Mouse (Mus musculus) liver, postnatal 0 days (tissue): Measurements from ENCODE around the gene Pno1. TPM values are rescaled to one million over a fixed set of nuclear protein-coding genes. Genes with fewer than 3 reads are reported as not detected.

Experiments
- ATAC-seq: fragments of 200-750 bp; cut with Nextera tagmentation; 2 replicates; pipeline ENCODE4 v1.8.0; 2017; ENCODE audit warnings: mild to moderate bottlenecking, moderate library complexity
- DNase-seq: peaks from one replicate; pipeline ENCODE4 v3.0.0-alpha.2; 2016
- H3K27ac ChIP-seq: fragments of 300-500 bp; sonication (generic); 2 replicates; pipeline ENCODE4 v1.5.1; 2014; ENCODE audit warnings: antibody characterized with exemption, moderate library complexity, mild to moderate bottlenecking, low read depth
- H3K27me3 ChIP-seq: fragments of 300-500 bp; sonication (generic); 2 replicates; pipeline ENCODE4 v1.6.1; 2014; ENCODE audit warnings: low read length, control low read depth, mixed read lengths; ENCODE audit not compliant: insufficient read depth
- H3K36me3 ChIP-seq: fragments of 300-500 bp; sonication (generic); replicated peaks from 2 replicates; pipeline ENCODE4 v1.6.1; 2014; ENCODE audit warnings: mild to moderate bottlenecking, control low read depth, low read length, moderate library complexity, mixed read lengths; ENCODE audit not compliant: insufficient read depth
- H3K4me1 ChIP-seq: fragments of 300-500 bp; sonication (generic); 2 replicates; pipeline ENCODE4 v1.6.1; 2014; ENCODE audit warnings: antibody characterized with exemption, mild to moderate bottlenecking, control low read depth; ENCODE audit not compliant: insufficient read depth
- H3K4me2 ChIP-seq: fragments of 300-500 bp; sonication (generic); 2 replicates; pipeline ENCODE4 v1.6.1; 2014; ENCODE audit warnings: low read depth, mild to moderate bottlenecking, low read length, moderate library complexity, mixed read lengths
- H3K4me3 ChIP-seq: fragments of 300-500 bp; sonication (generic); 2 replicates; pipeline ENCODE4 v1.5.1; 2014; ENCODE audit warnings: low read depth, low read length
- H3K9ac ChIP-seq: fragments of 300-500 bp; sonication (generic); replicated peaks from 2 replicates; pipeline ENCODE4 v1.6.1; 2014; ENCODE audit warnings: mild to moderate bottlenecking, moderate library complexity
- H3K9me3 ChIP-seq: fragments of 300-500 bp; sonication (generic); 2 replicates; pipeline ENCODE4 v1.6.1; 2016; ENCODE audit warnings: mild to moderate bottlenecking, control low read depth, low read length, mixed read lengths
- CTCF ChIP-seq: sonication (generic); IDR thresholded peaks from 2 replicates; pipeline ENCODE4 v1.5.1; 2016; ENCODE audit warnings: antibody characterized with exemption, low read depth
- EP300 ChIP-seq: IDR thresholded peaks from 2 replicates; pipeline ENCODE4 v1.6.1; 2016; ENCODE audit warnings: antibody characterized with exemption, low read depth, mild to moderate bottlenecking
- WGBS: fragments of 180-500 bp; shearing (Covaris S2); extraction: QIAGEN DNeasy Blood & Tissue Kit; methylation state at CpG from one replicate; pipeline ENCODE4 v1.1.7; 2014; ENCODE audit not compliant: insufficient replicate concordance; 5-methylcytosine and 5-hydroxymethylcytosine counted together
- polyA plus RNA-seq: library from polyadenylated mRNA; unstranded; fragments of >200 nt; fragmentation: Nextera tagmentation; extraction: Ambion mirVana; gene quantifications from 2 replicates; pipeline ENCODE4 v1.2.1, GENCODE M21; 2015

Pno1 gene
- polyA plus RNA-seq, 1 experiment from 2014 or later, result 37.1 TPM

DNA sequence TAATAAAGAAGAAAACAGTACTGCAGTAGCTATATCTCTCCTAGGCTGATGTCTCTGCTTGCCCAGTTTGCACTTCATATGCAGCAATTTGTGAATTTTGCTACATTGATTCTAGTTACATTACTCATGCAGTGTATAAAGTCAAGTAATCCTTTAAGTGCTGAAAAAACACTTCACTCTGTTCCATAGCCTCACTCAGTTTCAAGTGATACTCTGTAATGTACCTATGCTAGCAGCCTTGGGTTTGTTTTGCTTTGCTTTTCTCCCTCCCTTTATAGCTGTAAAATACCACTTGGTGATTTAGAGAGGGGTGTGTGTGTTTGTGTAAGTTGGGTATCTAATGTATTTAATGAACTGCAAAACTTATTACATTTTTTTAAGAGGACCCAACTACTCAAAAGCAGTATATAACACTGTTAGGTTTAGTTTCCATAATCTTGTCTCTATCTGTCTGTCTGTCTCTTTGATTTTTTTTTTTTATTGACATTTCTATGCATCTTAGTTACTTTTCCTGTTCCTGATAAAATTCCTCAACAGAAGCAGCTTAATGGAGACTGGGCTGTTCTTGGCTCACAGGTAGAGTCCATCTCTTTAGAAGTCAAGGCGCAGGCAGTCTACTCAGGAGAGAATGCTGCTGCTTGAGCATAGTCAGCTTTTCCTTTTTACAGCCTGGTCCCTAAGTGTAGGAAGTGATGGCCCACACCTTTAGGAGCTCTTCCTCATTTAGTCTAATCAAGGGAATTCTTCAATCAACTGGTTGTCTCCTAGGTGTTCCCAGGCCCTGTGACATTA is 40.2 kb downstream of the Pno1 start:
- TF ChIP-seq CTCF, result no peak
- no peak for TF ChIP-seq EP300
- WGBS, result 93% methylated on average over 1 of the region's 1 CpGs
- Histone ChIP-seq H3K9me3 (peaks cover 3% of the 10 kb centered on the region; the same call in 1 of the 2 replicates), H3K4me3 (no peak overlapping the region), H3K4me1 (peaks cover 37% of the 10 kb centered on the region), H3K27me3 (no peaks in the 10 kb centered on the region), H3K9ac (no peak overlapping the region), H3K36me3 (no peaks in the 10 kb centered on the region), H3K27ac (no peak overlapping the region), H3K4me2 (no peak overlapping the region)
- ATAC-seq (no peak), DNase-seq (no peak)

DNA sequence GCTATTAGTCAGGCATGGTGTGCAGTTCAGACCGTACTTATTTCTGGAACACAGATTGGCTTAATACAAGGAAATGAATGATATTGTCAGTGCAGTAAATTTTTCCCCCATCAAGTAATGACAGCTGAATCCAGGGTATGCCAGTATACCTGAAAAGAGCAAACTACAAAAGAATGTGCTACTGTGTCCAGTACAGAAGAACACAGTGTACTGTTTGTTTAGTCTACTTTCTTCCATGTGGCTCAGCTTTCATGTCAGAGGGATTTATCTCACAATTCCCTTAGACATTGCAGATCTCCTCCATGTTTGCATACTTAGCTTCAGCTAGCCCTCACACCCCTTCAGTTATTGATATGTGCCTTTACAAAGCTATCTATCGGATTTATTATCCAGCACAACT is 42.1 kb downstream of the Pno1 start:
- Histone ChIP-seq H3K27me3 (no peaks in the 10 kb centered on the region), H3K36me3 (no peaks in the 10 kb centered on the region), H3K9ac (no peak overlapping the region), H3K4me1 (peaks cover 48% of the 10 kb centered on the region), H3K27ac (peak overlapping the region; percentile 64), H3K9me3 (peaks cover 3% of the 10 kb centered on the region; the same call in 1 of the 2 replicates), H3K4me3 (no peak overlapping the region), H3K4me2 (no peak overlapping the region)
- ATAC-seq (no peak), DNase-seq (no peak)
- WGBS, result 71% methylated on average over 2 of the region's 2 CpGs
- TF ChIP-seq EP300 (no peak), CTCF (no peak)

DNA sequence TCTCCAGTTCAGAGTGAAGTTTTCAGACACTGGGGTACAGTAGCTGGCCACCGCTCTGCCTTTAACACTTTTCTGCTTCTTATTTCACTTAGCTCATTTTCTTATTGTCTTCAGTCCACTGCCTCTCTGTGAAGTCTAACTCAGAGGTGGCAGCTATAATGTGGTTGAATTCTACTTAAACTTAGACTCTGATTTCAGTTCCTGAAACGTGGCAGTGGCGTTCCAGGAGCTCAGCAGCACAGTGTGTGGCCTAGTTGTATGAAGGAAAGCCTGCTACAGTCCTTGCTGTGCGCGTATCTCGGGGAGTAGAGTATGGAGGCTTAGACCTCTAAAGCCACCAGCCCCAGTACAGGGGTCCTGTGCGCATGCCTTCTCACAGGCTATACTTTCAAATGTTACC is 44.7 kb downstream of the Pno1 start:
- peaks cover 57% of the 10 kb centered on the region for H3K4me1 ChIP-seq
- H3K4me2 ChIP-seq, result no peak overlapping the region
- TF ChIP-seq EP300 (no peak), CTCF (no peak)
- H3K9me3 ChIP-seq, result no peaks in the 10 kb centered on the region
- H3K36me3 ChIP-seq, result no peaks in the 10 kb centered on the region
- 79% methylated on average over 7 of the region's 7 CpGs for WGBS
- H3K27ac ChIP-seq, result no peak overlapping the region
- no peak overlapping the region for H3K9ac ChIP-seq
- ATAC-seq, result no peak
- no peak overlapping the region for H3K4me3 ChIP-seq
- no peak for DNase-seq
- H3K27me3 ChIP-seq, result no peaks in the 10 kb centered on the region

DNA sequence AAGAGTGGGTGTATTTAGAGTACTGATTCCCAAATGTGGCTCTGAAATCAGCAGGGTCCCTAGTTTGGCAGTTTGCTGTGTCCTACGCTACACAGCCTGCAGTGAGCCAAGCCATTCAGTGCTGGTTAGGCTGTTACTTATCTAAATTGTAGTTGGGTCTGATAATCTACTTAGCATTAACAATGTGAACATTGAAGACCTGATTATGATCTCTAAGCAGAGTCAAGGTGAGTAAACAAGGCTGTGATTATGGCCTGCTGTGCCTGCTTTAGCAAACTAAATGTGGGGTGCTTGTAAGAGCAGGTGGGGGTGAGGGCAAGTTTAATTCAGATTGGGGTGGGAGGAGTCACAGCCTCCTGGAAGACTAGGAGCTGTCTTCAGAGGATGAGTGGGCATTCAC is 47.4 kb downstream of the Pno1 start:
- ATAC-seq, result no peak

DNA sequence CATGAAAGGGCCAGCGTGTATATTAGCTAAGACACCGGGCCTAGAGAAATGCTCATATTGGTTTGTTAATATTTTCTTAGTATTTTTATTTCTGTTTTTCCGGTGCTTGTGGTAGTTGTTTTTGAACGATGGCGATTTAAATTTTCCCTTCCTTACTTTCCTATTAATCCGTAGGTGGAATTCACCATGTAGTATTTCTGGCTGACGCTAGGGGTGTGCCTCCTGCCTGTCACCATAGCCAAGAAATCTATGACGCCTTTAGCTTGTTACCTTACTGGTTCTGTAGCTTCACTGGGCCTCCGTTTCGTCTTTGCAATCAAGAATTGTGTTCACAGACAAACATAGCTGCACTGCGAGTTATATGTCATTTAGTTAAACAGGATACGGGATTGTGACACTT is 51.1 kb downstream of the Pno1 start:
- DNase-seq, result peak; percentile 53
- H3K4me2 ChIP-seq, result peak overlapping the region; percentile 88
- H3K36me3 ChIP-seq, result no peaks in the 10 kb centered on the region
- WGBS, result under 1% methylated on average over 12 of the region's 12 CpGs
- peak overlapping the region; percentile 94 for H3K4me3 ChIP-seq
- no peaks in the 10 kb centered on the region for H3K9me3 ChIP-seq
- no peaks in the 10 kb centered on the region for H3K27me3 ChIP-seq
- peak overlapping the region; percentile 96 for H3K27ac ChIP-seq
- TF ChIP-seq CTCF, result peak; percentile 81
- 0 out of 2 replicates have a peak, but pooled peaks have one; percentile 57 for TF ChIP-seq EP300
- no peak for ATAC-seq
- H3K9ac ChIP-seq, result peak overlapping the region; percentile 96
- peaks cover 24% of the 10 kb centered on the region for H3K4me1 ChIP-seq

More for the DNA sequence above, 47.4 kb downstream of the Pno1 start:
- 69% methylated on average over 1 of the region's 1 CpGs for WGBS
- TF ChIP-seq CTCF, result no peak
- TF ChIP-seq EP300, result no peak
- Histone ChIP-seq H3K9me3 (no peaks in the 10 kb centered on the region), H3K27ac (no peak overlapping the region), H3K4me2 (no peak overlapping the region), H3K36me3 (no peaks in the 10 kb centered on the region), H3K9ac (no peak overlapping the region), H3K4me1 (peaks cover 44% of the 10 kb centered on the region), H3K4me3 (no peak overlapping the region), H3K27me3 (no peaks in the 10 kb centered on the region)
- no peak for DNase-seq

DNA sequence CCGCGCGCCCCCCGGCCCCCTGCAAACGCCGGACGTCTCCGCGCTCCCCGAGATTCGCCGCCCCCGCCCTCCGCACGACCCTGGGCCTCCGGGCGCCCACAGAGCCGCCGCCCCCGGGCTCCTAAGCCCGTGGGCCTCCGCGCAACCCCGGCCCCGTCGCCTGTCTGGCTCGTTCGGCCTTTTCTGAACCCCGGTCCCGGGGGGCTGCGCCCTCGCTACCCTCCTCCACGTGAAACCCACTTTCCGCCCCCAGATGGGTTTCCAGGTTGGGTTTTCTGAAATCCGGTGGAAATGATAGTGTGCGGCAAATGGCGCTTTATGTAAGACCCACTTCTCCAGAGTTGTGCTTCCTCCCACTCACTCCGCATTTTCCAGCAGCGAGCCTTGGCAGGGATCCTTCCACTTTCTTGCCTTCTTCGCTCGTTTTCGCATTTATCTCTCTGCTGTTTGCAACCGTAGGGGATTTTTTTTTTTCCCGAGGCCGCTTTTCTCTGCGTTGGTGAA is 51.6 kb downstream of the Pno1 start:
- H3K9me3 ChIP-seq, result no peaks in the 10 kb centered on the region
- H3K27me3 ChIP-seq, result no peaks in the 10 kb centered on the region
- no peaks in the 10 kb centered on the region for H3K36me3 ChIP-seq
- 8% methylated on average over 40 of the region's 46 CpGs for WGBS
- H3K4me1 ChIP-seq, result peaks cover 22% of the 10 kb centered on the region
- peak; percentile 63 for DNase-seq
- peak overlapping the region; percentile 96 for H3K9ac ChIP-seq
- ATAC-seq, result peak; percentile 28
- H3K27ac ChIP-seq, result peak overlapping the region; percentile 96
- no peak for TF ChIP-seq CTCF
- no peak for TF ChIP-seq EP300
- peak overlapping the region; percentile 88 for H3K4me2 ChIP-seq
- peak overlapping the region; percentile 94 for H3K4me3 ChIP-seq
